Mouse (Mus musculus): ENCODE data around the gene Tssk3.
"Not testable (repeated sequence)": the region's sequence is repeated elsewhere in the genome, so short reads cannot be mapped to it uniquely, and the experiment has no call there.

Gene Tssk3

DNA sequence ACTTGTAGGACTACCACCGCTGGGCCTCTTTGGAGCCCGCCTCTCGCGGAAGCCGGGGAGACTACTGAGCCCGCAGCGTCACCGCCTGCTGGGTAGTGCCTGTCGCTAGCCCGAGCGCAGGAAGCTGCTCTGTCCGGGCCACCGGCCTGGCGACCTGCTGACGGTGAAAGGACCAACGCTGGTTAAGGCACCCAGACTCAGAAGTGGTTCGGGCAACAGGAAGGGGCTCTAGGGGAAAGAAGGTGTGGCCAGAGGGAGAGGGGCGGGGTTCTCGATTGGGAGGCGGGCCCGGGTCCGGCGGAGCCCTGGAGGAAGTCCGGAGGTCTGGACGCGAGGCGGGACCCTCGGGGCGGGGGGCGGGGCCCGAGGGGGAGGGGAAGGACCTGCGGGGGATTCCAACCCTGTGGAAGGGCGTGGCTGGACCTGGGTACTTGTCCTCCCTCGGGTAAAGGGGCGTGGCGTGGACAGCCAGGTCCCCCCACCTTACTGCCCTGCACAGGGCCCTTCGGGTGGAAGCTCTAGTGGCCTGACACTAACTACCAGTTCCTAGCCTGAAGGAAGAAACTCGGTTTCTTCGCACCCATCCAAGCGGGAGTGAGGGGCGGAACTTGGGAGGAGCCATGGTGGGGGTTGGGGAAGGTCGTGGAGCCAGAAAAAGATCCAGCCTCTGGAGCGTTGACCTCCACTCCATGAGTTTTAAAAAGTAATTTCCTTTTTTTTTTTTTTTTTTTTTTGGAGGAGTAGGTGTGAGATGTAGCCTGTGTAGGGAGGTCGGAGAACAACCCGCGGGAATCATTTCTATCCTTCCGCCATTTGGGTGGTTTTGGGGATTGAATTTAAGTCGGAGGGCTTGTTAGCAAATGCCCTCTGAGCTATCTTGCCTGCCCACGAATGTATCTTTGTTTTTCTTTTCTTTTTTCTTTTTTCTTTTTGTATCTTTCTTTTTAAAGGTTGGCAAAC, 10.1 kb upstream of the Tssk3 start:
- peak; percentile 80 for DNase-seq (ENCODE audit: low read depth, low spot score)

DNA sequence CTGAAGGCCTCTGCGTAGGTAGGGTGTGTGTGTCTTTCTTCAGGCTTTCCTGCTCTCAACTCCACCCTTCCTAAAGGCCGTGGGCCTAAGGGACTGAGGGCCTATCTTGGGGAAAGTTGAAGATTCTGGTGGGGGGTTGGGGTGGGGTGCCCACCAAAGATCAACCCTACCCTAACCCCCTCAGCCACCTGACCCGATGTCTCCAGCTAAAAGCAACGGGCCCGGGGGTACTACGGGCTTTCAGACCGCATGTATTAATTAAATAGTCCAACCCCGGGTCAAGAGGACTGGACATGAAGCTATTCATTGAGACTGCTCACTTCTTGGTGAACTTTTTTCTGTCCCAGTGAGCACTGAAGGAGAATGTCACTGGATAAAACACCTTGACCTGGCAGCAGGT, 9.2 kb upstream of the Tssk3 start:
- no peak for DNase-seq (ENCODE audit: low read depth, low spot score)

DNA sequence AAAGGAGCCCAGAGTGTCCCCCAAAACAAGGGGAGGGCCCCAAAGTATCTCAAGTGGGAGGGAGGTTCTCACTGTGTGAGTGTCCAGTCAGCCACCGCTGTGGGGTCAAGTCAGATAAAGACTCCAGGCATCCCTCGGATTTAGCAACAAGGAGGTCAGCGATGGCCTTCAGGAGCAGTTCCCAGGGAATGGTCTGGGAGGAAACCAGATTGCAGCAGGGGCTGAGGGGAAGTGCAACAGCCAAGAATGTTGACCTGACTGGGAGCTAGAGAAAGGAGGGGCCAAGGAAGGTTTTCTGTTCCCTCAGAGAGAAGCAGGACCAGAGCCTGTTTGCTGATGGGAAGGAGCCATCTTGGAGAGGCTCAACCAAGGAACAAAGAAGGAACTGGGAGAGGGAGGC, 8.1 kb upstream of the Tssk3 start:
- no peak for DNase-seq (ENCODE audit: low read depth, low spot score)

DNA sequence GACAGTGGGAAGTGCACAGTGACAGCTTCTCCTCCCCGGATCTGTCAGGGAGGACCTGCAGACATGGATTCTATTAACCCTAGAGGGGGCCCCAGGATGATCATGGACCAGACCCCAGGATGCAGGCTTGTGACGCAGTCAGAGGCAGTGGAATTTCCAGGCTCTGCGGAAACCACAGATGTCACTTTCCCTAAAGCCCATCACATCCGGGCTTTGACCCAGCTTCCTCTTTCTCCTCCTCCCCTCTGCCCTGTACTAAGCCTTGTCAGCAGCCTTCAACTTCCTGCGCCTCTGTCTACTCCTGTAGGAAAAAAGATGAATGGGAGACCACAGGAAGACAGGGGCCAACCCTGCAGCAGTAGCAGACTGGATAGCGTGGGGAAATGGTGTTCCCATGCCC, 5.8 kb upstream of the Tssk3 start:
- DNase-seq (ENCODE audit: low read depth, low spot score), result no peak

DNA sequence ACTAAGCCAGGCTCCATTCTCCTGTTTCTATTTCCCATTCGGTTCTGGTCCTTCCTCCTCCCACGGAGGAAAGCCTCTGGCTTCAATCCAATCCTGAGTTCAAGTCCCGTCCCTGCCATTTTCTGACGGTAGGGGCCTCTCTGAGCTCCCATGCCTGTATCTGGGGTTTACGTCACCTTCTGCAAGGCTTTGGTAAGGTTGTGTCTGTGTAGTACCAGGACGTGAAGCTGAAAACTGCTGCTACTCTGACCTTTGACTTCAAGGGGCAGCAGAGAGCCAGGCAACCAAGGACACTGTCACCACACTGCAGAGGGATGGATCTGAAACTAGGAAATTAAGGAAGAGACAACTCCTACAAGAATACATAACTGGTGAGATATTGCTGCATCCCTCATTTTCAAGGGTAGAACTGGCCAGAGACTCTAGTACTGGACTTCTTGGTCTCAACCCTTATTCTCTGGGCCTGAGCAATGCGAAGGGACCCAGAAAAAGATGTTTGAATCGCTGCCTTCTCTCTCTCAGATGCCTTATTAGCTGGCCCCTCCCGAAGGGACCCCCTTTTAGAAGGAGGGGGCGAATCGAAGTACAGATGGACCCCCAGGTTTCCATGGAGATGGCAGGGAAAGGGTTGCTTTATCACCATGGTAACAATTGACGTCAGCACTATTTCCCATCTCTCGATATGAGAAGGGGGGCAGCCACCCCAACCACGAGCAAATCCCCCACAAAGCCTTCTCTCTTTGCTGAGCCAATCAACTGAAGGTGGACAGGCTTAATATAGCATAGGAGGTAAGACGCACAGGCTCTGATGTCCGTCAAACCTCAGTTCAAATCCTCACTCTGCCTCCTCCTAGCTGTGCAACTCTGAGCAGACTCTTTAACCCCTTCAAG, 5.1 kb upstream of the Tssk3 start:
- no peak for DNase-seq (ENCODE audit: low read depth, low spot score)

DNA sequence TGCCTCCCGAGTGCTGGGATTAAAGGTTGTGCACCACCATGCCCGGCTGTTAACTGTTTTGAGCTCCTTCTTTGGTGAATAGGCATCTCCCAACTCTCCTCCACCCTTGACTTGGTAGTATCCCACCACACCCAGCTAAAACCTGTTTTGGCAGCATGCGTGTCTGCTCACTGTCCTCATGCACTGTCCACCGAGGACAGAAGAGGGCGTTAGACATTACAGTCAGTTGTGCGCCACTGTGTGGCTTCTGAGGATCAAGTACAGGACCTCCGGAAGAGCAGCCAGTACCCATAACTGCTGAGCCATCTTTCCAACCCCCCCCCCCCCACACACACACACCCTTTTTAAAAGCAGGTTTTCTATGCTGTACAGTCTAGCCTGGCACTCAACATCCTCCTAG, 3.9 kb upstream of the Tssk3 start:
- DNase-seq (ENCODE audit: low read depth, low spot score), result no peak

DNA sequence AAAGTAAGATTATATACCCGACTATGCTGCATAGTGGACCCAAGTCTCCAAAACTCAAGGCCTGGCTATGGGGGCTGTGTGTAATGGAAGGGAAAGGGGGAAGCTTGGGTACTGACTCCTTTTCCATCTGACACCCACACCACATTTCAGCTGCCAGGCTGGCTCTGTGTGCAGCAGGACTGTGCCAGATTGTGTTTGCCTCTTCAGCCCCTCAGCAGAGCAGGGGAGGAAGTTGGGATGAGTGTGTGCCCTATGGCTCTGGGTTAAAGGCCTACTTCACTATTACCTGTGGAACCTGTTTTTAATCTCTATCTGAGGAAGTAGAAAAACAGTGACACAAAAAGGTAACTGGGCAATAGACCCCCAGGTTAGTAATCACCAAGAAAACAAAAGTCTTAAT, 9.7 kb downstream of the Tssk3 start:
- DNase-seq (ENCODE audit: low read depth, low spot score), result no peak

DNA sequence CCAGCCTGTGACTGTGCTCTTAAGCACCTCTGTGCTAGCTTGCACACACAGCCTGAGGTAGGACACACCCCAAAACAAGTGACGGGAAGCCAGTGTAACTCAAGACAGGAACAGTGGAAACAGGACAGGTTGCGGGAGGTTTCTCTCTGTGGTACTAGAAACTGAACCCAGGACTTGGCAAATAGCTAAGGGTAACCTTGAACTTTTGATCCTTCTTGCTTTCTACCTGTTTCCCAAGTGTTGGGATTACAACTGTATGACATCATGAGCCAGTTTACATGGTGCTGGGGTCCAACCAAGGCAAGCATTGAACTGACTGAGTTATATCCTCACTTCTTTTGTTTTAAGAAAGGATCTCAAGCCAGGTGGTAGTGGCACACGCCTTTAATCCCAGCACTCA, 11.0 kb downstream of the Tssk3 start:
- DNase-seq (ENCODE audit: low read depth, low spot score), result no peak

DNA sequence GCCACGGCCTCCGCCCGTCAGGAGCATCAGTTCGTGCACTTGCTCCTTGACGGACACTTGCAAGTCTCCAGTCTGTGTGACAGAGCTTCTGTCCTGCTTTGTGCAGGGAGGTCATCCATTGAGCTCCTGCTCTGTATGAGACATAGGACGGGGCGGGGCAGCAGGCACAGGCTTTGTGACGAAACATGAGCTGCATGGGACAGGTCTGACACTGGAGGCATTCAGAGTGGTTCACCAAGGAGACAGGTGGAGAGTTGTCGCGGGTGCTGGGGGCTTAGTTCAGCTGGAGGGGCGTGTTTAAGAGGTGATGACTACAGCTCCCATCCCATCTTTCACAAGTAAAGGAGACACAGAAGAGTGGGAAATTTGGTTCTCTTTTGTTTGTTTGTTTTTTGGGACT, 14.8 kb downstream of the Tssk3 start:
- no peak for DNase-seq (ENCODE audit: low read depth, low spot score)

DNA sequence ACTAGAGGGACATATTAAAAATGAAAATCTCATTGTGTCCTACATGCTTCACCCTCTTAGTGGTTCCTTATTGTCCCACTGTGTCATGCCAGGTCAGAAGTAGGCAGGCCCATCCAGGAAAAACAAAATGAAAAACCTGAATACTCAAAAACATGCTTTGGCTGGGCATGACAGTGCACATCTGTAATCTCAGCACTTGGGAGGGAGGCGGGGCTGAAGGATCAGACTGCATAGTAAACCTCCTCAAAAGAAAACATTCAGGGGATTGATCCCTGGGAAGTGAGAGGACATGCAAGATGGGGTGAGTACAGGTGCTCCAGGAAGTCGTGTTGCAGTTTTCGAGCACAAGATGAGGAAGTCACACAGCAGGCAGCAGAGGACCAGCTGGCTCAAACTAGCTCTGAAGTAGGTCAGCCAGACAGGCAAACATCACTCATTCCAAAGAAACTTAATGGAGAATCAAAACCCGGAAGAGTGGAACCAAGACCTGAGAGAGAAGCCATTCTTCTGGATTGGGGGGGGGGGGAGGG, 26.5 kb downstream of the Tssk3 start:
- no peak for DNase-seq (ENCODE audit: low read depth, low spot score)

DNA sequence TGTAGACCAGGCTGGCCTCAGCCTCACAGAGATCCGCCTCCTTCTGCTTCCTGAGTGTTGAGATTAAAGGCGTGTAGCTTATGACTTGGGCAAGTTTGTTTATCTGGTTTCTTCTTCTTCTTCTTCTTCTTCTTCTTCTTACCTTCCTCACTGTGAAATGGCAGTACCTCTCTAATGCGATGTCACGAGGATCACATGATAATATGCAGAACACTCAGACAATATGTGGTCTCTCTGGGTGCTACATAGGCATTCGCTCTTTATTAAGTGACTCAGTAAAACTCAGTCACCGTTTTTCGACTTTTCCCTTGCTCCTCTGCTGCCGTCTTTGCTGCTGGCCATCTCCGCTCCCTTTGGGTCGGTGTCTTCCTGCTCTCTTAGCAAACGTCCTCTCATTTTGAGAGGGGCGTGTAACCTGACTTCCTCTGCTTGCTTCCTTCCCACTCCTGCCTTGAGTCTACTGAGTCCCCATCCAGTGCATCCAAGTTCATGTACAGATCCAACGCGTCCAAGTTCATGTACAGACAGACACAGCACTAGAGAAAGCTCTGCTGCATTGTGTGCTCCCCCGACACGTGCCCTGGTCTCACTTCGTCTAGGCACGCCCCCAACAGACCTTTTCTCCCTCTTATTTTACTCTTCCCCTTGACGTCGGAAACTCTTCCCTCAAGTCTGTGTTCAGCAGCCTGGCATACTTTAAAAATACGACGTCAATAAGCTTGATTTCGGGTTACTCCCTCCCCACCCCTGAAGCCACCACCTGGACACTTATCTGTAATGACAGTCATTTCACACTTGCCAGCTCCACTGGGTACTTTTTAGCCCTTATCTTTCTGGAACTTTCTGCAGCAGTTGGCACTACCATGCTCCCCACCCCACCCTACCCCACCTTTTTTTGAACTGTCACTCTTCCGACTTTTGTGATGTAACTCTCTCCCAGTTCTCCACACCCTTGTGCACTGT, 27.4 kb downstream of the Tssk3 start:
- no peak for DNase-seq (ENCODE audit: low read depth, low spot score)

DNA sequence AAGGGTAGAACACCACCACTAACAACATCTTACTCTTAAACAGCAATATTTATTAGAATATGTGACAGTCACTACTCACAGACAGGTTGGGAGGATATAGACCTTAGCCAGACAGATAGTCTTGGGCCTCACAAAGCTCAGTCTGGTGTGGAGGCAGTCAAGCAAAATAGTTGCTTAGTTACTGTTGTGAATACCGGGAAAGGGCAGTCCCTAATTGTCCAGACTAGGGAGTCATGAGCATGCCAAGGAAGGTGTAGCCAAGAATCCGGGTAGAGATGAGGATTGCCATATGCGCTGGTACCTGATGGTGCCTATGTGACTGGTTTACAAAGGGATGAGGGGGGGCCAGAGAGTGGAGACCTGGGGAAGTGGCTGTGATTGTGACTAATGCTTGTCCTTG, 28.7 kb downstream of the Tssk3 start:
- DNase-seq (ENCODE audit: low read depth, low spot score), result no peak

DNA sequence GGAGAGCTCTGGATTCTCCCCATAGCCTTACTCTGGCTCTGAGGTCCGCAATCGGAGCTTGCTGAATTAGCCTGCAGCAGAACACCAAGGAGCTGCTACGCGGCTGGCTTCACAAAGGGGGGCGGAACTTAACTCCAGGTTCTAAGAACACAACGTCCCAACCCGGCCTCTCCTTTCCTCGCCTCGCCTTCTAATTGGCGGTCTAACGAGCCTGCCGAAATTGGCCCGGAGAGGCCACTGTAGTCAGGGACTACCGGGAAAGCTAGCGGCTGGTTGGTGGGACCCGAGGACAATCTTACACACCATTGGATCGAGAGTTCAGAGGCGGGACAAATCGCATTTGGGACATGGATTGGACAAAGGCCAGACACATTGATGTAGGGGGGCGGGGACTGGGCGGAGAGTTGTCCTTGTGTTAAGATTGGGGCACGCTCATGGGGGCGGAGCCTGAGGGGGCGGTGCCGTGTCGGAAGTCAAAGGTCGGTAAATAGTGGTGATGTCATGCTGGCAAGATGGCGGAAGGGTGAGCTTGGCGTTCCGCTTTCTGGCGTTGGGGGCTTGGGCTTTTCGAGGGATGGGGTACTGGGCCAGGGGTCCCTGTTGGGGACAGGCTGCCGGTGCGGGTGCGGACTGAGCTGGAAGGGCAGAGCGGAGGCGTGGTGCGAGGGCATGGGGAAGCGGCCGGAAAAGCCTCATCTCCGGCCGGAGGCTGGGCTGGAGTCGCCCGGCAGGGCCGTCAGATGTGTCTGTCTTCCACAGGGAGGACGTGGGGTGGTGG, 29.4 kb downstream of the Tssk3 start, which contains the start of gene Bsdc1:
Gene Bsdc1 (plus strand): TSS at position 399 of the 778 bp plus-strand sequence.
- peak; percentile 99 for DNase-seq (ENCODE audit: low read depth, low spot score)

DNA sequence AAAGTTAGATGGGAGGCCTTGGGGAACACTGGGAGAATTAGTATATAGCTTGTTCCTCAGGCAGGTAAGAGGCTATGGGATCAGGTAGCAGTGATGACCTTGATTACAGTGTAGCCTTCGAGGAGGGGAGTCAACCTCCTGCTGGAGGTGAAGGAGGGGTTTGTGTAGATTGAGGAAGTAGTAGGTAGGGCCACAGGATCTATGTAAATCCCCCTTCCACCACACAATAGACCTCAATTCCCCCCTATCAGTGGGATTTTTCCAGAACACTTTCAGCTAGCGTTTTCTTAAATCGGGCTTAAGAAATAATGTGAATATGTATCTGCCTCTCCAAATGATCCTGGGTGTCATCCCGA, 30.0 kb downstream of the Tssk3 start:
- DNase-seq (ENCODE audit: low read depth, low spot score), result no peak

DNA sequence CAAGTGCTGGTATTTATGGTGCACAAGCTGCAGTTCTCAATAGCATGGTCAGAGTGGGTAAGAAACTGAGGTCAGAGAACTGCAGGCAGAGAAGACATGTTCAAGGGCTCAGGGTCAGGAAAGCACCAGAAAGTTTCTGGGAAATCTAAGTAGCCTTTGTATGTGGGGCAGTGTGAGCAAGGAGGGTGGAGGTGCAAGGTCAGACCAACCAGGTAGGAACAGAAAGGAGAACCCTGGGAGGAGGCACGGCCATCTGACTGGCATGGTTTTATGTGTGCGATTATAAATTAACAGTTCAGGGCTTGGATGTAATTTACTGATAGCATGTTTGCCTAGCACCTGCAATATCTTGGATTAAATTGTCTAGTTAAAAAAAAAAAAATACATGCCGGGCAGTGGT, 31.1 kb downstream of the Tssk3 start:
- DNase-seq (ENCODE audit: low read depth, low spot score), result no peak

DNA sequence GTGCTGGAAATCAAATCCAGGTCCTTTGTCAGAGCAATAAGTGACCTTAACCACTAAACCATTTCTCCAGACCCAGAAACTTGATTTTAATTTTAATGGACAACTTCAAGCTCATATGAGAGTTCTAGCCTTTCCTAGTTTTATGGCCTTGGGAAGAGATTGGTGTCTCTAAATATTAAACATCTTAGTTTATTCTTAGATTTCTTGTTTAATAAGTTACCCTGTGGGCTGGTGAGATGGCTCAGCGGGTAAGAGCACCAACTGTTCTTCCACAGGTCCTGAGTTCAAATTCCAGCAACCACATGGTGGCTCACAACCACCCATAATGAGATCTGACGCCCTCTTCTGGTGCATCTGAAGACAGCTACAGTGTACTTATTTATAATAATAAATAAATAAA, 33.5 kb downstream of the Tssk3 start:
- not testable (repeated sequence) for DNase-seq (ENCODE audit: low read depth, low spot score)

DNA sequence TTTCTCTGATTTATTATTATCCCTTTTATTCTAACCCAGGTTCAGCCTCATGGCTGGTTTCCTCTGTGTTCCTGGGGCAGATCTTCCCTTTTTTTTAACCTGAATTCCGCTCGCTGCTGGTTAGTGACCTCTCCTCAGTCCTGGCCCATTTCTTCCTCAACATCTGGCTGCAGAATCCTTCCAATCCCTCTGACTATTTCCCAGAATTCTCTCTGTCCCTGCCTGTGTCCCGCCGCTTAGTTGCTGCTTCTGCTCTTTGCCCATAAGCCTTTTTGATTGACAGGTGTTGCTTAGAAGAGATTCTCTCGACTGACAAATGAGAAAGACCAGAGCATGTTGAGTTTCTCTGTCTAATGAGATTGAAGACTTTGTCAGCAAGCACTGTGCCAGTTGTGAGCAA, 34.7 kb downstream of the Tssk3 start:
- no peak for DNase-seq (ENCODE audit: low read depth, low spot score)

DNA sequence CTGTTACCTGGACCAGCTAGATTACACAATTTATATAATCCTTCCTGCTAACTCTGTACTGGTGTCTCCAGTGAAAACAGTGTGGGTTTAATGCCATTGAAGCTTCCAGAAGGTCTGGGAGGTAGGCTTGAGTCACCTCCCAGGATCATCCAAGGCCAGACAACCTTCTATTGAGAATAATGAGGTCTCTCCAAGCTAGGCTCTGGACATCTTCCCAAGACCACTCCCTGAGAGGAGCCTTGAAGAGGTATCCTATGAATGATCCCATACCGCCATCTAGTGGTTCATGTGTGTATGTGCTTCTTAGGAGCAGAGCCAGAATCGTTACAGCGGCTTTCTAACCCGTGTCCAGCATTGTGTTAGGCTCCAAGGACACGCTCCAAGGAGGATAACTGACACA, 35.6 kb downstream of the Tssk3 start:
- DNase-seq (ENCODE audit: low read depth, low spot score), result peak; percentile 64

DNA sequence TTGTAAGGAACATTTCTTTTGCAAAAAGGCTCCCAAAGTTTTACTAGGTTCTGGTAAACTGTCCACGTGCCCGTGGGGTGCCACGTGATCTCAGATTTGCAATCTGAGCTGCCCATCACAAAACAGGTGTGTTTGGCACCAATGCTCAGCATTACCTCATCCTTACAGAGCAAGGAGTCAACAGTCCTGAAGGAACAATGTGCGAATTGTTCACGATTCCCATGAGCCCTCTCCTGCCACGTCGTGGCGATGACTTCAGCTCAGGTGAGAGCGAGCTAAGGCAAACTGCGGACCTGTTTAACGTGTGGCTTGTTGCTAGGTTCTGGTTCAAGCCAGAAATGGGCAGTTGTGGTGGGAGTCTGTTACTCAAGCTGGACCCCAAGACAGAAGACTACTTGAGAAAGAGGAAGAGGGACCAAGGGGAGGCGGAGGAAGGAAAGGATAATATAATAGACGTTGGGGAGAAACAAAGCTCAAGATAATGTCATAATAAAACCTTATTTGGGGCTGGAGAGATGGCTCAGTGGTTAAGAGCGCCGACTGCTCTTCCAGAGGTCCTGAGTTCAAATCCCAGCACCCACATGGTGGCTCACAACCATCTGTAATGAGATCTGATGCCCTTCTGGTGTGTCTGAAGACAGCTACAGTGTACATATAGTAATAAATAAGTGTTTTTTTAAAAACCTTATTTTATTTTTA, 39.2 kb downstream of the Tssk3 start:
- no peak for DNase-seq (ENCODE audit: low read depth, low spot score)

DNA sequence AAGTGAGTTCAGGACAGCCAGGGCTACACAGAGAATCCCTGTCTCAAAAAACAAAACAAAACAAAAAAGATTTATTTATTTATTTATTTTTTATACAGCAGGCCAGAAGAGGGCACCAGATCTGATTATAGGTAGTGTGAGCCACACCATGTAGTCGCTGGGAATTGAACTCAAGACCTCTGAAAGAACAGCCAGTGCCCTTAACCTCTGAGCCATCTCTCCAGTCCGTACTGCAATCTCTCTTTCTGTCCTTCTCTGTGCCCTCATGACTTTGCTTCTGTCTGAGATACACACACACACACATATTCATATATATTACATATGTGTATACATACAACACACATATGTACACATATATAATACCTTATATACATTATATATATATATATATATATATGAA, 40.0 kb downstream of the Tssk3 start:
- DNase-seq (ENCODE audit: low read depth, low spot score), result no peak

All from WW6 (cell line).